Mouse (Mus musculus): Measurements from ENCODE around the gene Tubal3. TPM values are rescaled to one million over a fixed set of nuclear protein-coding genes. Genes with fewer than 3 reads are reported as not detected.

The Tubal3 gene
- polyA plus RNA-seq (2015; fragmentation: Nextera tagmentation; extraction: Ambion mirVana) = 4.1 and 8.4 TPM in 2 replicates

DNA sequence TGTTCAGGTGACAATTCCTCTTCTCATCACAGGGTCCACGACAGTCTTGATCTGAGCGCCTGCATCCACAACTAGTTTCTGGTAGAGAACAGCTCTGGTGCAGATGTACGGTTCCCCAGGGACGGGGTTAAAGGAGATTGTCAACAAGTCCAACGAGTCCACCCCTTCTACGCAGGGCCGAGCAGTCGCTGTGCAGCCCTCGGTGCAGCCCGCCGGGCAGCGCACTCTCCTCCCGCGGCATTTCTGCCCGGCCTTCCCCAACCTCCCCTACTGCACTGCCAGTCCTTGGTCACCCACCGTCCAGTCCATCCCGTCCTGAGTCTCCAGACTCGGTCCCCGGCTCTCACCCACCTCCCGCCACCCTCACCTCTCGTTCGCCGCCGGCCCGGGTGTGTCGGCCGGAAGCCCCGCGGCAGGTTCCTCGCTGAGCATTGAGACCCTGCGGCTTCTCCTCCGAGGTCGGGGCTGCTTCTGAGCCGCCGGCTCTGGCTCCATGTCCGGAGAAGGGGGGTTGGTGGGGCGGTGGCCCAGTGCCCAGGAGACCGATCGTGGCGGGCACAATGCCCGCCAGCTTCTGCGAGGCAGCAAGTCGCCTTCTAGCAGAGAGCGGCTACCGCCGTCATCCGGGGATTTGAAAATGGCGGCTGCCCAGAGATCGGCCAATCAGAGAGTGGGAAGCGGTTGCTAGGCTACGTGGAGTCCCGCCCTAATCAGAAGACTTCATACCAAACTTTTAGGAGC is at the start of gene Tubal3, which contains the start of gene Net1:
Gene Tubal3 (plus strand): TSS at position 704 of the 741 bp plus-strand sequence.
Gene Net1 (minus strand): TSS at position 650 of the 741 bp plus-strand sequence.
- under 1% methylated on average over 52 of the region's 52 CpGs for WGBS

GRCm38 (mm10) chr13:3869901-3870300 is 48.2 kb upstream of the Tubal3 start:
- Histone ChIP-seq H3K36me3 (no peaks in the 10 kb centered on the region), H3K27ac (no peak overlapping the region), H3K4me2 (no peak overlapping the region), H3K4me3 (replicated peaks) (no peak overlapping the region), H3K9me3 (no peaks in the 10 kb centered on the region), H3K9ac (no peak overlapping the region), H3K4me1 (peaks cover 6% of the 10 kb centered on the region; the same call in 1 of the 2 replicates), H3K27me3 (replicated peaks) (no peaks in the 10 kb centered on the region)
- no peak for ATAC-seq (ENCODE audit: insufficient read depth, low FRiP score, low read depth)

More for the DNA sequence above, at the start of gene Tubal3, which contains the start of gene Net1:
- peak within 1 kb of the TSS; percentile 61; the same call in 1 of the 2 replicates for H3K27ac ChIP-seq
- H3K9ac ChIP-seq = peak within 1 kb of the TSS; percentile 80
- peaks cover 4% of the 10 kb centered on the region; the same call in 1 of the 2 replicates for H3K4me1 ChIP-seq
- H3K9me3 ChIP-seq = no peaks in the 10 kb centered on the region
- H3K4me3 ChIP-seq (replicated peaks) = peak within 1 kb of the TSS; percentile 94
- peak; percentile 94 for ATAC-seq (ENCODE audit: insufficient read depth, low FRiP score, low read depth)
- no peaks in the 10 kb centered on the region for H3K27me3 ChIP-seq (replicated peaks)
- H3K4me2 ChIP-seq = peak within 1 kb of the TSS; percentile 69
- 0 out of 2 replicates have a peak, but pooled peaks cover 5% of the 10 kb centered on the region for H3K36me3 ChIP-seq

DNA sequence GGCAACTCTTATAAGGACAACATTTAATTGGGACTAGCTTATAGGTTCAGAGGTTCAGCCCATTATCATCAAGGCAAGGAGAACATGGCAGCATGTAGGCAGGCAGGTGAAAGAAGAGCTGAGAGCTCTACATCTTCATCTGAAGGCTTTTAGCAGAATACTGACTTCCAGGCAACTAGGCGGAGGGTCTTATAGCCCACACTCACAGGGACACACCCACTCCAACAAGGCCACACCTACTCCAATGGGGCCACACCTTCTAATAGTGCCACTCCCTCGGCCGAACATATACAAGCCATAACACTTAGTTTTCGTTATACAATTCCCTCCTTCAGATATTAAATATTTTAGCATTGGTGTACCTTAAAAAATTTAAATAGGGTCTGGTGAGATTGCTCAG is 45.2 kb upstream of the Tubal3 start:
- no peak overlapping the region for H3K4me3 ChIP-seq (replicated peaks)
- H3K4me2 ChIP-seq = no peak overlapping the region
- ATAC-seq (ENCODE audit: insufficient read depth, low FRiP score, low read depth) = no peak
- peaks cover 9% of the 10 kb centered on the region; the same call in 1 of the 2 replicates for H3K4me1 ChIP-seq
- no peaks in the 10 kb centered on the region for H3K9me3 ChIP-seq
- no peaks in the 10 kb centered on the region for H3K36me3 ChIP-seq
- no peaks in the 10 kb centered on the region for H3K27me3 ChIP-seq (replicated peaks)
- no peak overlapping the region for H3K27ac ChIP-seq
- 87% methylated on average over 4 of the region's 4 CpGs for WGBS
- no peak overlapping the region for H3K9ac ChIP-seq

GRCm38 (mm10) chr13:3876448-3876847 is 41.6 kb upstream of the Tubal3 start:
- Histone ChIP-seq H3K36me3 (peaks cover 2% of the 10 kb centered on the region; the same call in 1 of the 2 replicates), H3K4me2 (no peak overlapping the region), H3K9ac (no peak overlapping the region), H3K4me3 (replicated peaks) (no peak overlapping the region), H3K9me3 (no peaks in the 10 kb centered on the region), H3K27ac (no peak overlapping the region), H3K27me3 (replicated peaks) (no peaks in the 10 kb centered on the region), H3K4me1 (peaks cover 10% of the 10 kb centered on the region; the same call in 1 of the 2 replicates)
- WGBS = 56% methylated on average over 6 of the region's 6 CpGs
- no peak for ATAC-seq (ENCODE audit: insufficient read depth, low FRiP score, low read depth)

DNA sequence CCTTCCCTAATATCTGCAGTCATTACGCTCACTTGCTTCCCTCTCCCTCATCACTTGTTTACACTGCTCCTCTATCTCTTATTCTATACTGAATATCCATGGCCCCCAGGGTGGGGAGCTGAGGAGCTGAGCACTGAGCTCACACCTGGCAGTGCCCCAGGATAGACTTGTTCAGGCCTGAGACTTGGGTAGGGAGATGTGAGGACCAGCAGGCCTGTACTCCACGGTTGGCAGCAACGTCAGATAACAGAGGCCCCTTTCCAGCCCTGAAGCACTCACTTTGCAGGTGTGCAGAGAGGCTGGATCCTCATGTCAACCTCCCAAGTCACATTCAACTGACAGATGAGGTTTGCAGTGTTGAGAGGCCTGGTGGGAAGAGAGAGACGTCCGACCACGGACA is 40.9 kb upstream of the Tubal3 start:
- H3K9me3 ChIP-seq = no peaks in the 10 kb centered on the region
- WGBS = 53% methylated on average over 6 of the region's 6 CpGs
- no peak overlapping the region for H3K4me2 ChIP-seq
- peak overlapping the region; percentile 73 for H3K27ac ChIP-seq
- H3K27me3 ChIP-seq (replicated peaks) = no peaks in the 10 kb centered on the region
- peaks cover 9% of the 10 kb centered on the region; the same call in 1 of the 2 replicates for H3K36me3 ChIP-seq
- H3K9ac ChIP-seq = no peak overlapping the region
- peak; percentile 72; the same call in 1 of the 2 replicates for ATAC-seq (ENCODE audit: insufficient read depth, low FRiP score, low read depth)
- H3K4me1 ChIP-seq = peaks cover 10% of the 10 kb centered on the region; the same call in 1 of the 2 replicates
- no peak overlapping the region for H3K4me3 ChIP-seq (replicated peaks)

- Histone ChIP-seq H3K27ac (peak overlapping the region; percentile 73), H3K4me1 (peaks cover 10% of the 10 kb centered on the region; the same call in 1 of the 2 replicates), H3K4me3 (replicated peaks) (no peak overlapping the region), H3K9ac (no peak overlapping the region), H3K36me3 (peaks cover 9% of the 10 kb centered on the region; the same call in 1 of the 2 replicates), H3K9me3 (no peaks in the 10 kb centered on the region), H3K27me3 (replicated peaks) (no peaks in the 10 kb centered on the region), H3K4me2 (no peak overlapping the region)
- WGBS = 47% methylated on average over 4 of the region's 4 CpGs
- ATAC-seq (ENCODE audit: insufficient read depth, low FRiP score, low read depth) = no peak
Measured at GRCm38 (mm10) chr13:3877679-3878220, 40.3 kb upstream of the Tubal3 start.

DNA sequence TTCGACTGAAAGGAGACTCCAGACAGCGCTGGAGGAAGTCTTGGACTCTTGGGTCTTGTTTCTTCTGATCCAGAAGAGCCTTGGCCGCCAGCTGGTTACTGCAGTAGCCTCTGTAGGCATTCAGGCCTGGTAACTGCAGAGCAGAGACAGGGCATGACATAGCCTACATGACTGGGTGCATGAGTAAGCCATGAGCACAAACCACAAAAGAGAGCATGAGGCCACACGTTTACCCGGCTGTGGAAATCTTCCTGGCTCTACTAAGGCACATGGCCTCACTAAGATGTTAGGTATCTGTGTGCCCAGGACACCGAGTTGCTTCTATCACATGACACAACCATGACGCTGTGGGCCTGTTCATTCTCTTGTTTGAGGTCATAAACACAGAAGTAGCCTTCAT is 31.4 kb upstream of the Tubal3 start:
- Histone ChIP-seq H3K27ac (no peak overlapping the region), H3K27me3 (replicated peaks) (no peaks in the 10 kb centered on the region), H3K4me2 (no peak overlapping the region), H3K4me3 (replicated peaks) (no peak overlapping the region), H3K36me3 (peaks cover 36% of the 10 kb centered on the region), H3K4me1 (no peaks in the 10 kb centered on the region), H3K9ac (no peak overlapping the region), H3K9me3 (no peaks in the 10 kb centered on the region)
- no peak for ATAC-seq (ENCODE audit: insufficient read depth, low FRiP score, low read depth)
- 92% methylated on average over 7 of the region's 7 CpGs for WGBS

GRCm38 (mm10) chr13:3889111-3889510 is 29.0 kb upstream of the Tubal3 start:
- H3K4me3 ChIP-seq (replicated peaks) = no peak overlapping the region
- H3K27me3 ChIP-seq (replicated peaks) = no peaks in the 10 kb centered on the region
- no peak overlapping the region for H3K4me2 ChIP-seq
- no peaks in the 10 kb centered on the region for H3K9me3 ChIP-seq
- H3K4me1 ChIP-seq = no peaks in the 10 kb centered on the region
- WGBS = 92% methylated on average over 3 of the region's 3 CpGs
- H3K27ac ChIP-seq = no peak overlapping the region
- ATAC-seq (ENCODE audit: insufficient read depth, low FRiP score, low read depth) = no peak
- H3K9ac ChIP-seq = no peak overlapping the region
- peaks cover 31% of the 10 kb centered on the region for H3K36me3 ChIP-seq

- no peaks in the 10 kb centered on the region for H3K27me3 ChIP-seq (replicated peaks)
- no peaks in the 10 kb centered on the region for H3K4me1 ChIP-seq
- no peak for ATAC-seq (ENCODE audit: insufficient read depth, low FRiP score, low read depth)
- H3K4me3 ChIP-seq (replicated peaks) = 0 out of 2 replicates have a peak overlapping the region, but pooled peaks have one; percentile 11
- no peak overlapping the region for H3K27ac ChIP-seq
- WGBS = 49% methylated on average over 8 of the region's 8 CpGs
- no peaks in the 10 kb centered on the region for H3K9me3 ChIP-seq
- H3K4me2 ChIP-seq = peak overlapping the region; percentile 19; the same call in 1 of the 2 replicates
- no peak overlapping the region for H3K9ac ChIP-seq
- peaks cover 29% of the 10 kb centered on the region for H3K36me3 ChIP-seq
Measured at GRCm38 (mm10) chr13:3890061-3890460, 28.0 kb upstream of the Tubal3 start.

DNA sequence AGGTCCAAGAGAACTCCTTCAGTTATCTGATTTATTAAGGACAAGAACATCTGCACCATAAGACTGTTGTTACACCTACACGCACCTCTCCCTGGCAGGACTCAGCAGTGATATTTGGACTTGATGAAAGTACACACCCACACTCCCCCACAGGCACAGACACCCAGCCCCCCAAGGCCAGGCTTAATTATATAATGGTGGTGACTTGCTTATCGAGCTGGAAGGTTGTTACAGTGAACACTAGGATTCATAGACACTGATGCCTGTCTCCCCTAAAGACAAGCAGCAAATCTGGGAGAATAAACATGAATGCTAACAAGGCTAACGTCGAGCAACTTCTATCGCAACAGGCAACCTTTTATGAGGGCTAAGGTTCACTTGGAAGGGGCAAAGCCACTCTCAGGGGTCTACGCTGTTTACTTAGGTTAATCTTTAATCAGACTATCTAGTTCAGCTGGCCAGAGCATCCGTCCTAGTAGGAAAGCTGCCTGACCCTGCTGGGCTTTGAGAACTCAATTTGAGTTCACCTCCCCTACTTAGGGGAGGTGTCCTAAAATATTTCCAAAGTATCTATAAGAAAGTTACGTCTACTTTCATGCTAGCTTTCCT is 26.5 kb upstream of the Tubal3 start:
- Histone ChIP-seq H3K9ac (peak overlapping the region; percentile 17; the same call in 1 of the 2 replicates), H3K4me3 (replicated peaks) (peak overlapping the region; percentile 62), H3K9me3 (no peaks in the 10 kb centered on the region), H3K4me2 (peak overlapping the region; percentile 70), H3K4me1 (no peaks in the 10 kb centered on the region), H3K27ac (0 out of 2 replicates have a peak overlapping the region, but pooled peaks have one; percentile 8), H3K36me3 (peaks cover 18% of the 10 kb centered on the region), H3K27me3 (replicated peaks) (no peaks in the 10 kb centered on the region)
- ATAC-seq (ENCODE audit: insufficient read depth, low FRiP score, low read depth) = no peak
- WGBS = 31% methylated on average over 8 of the region's 8 CpGs

- no peak for ATAC-seq (ENCODE audit: insufficient read depth, low FRiP score, low read depth)
- H3K9me3 ChIP-seq = no peaks in the 10 kb centered on the region
- H3K4me2 ChIP-seq = peak overlapping the region; percentile 70
- peak overlapping the region; percentile 23; the same call in 1 of the 2 replicates for H3K27ac ChIP-seq
- H3K27me3 ChIP-seq (replicated peaks) = no peaks in the 10 kb centered on the region
- peak overlapping the region; percentile 62 for H3K4me3 ChIP-seq (replicated peaks)
- H3K4me1 ChIP-seq = no peaks in the 10 kb centered on the region
- H3K9ac ChIP-seq = peak overlapping the region; percentile 59; the same call in 1 of the 2 replicates
- peaks cover 8% of the 10 kb centered on the region for H3K36me3 ChIP-seq
- 10% methylated on average over 7 of the region's 7 CpGs for WGBS
Measured at GRCm38 (mm10) chr13:3892601-3893000, 25.5 kb upstream of the Tubal3 start.
